Mouse (Mus musculus): ENCODE results near the gene Tgfa.

Gene Tgfa

GRCm38 (mm10) chr6:86188741-86189480 lies 6.1 kb upstream of the Tgfa start:
- no peak for DNase-seq

DNA sequence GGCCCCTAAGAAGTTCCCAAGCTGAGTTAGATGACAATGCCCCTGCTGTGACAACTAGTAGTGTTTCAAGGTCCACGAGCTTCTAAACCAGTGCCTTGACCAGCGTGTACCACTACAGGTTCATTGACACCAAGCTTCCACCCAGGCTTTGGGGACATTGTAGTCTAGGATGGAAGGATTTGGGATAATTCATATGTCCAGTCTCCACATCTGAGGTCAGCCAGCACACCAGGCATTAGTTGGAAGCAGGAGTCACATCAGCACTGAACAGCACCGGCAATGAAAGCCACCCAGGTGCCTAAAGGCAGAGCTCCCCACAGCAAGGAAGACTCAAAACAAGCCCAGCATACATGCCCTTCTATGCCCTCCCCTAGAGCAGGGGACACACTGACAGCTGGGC lies 4.4 kb upstream of the Tgfa start:
- DNase-seq = no peak

DNA sequence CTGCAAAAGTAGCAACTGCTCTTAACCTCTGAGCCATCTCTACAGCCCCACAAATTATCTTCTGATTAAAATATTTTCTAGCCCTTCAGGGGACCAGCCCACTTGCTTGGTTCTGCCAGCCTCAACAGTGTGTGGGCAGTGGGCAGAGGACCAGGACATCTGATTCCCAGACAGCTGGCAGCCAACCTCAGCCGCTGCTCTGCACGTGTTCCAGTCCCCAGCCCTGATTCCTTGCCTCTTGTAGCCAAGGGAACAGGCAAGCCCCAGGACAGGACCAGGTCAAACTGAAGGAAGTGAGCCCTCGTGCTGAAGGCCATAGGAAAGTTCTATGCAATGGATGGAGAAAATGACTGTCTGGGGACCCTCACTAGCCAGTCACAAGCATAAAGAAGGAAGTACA lies 2.0 kb upstream of the Tgfa start:
- DNase-seq = no peak

DNA sequence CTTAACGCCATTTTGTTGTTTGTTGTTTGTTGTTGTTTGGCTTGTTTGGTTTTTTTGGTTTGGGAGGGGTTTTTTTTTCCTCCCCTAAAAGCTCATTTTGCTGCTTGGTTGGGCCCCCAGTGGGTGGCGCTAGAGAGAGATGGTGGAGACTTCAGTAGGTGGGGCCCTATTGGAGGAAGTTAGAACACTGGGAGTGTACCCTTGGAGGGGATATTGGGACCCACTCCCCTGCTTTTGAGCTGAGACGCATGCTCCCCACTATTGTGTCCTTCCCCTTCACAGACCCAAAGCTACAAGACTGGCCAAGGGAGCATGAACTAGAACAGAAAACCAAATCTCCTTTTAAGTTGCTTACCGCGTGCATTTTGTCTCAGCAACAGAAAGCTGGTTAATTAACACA lies 1.1 kb upstream of the Tgfa start:
- peak; percentile 29 to 34 for DNase-seq

DNA sequence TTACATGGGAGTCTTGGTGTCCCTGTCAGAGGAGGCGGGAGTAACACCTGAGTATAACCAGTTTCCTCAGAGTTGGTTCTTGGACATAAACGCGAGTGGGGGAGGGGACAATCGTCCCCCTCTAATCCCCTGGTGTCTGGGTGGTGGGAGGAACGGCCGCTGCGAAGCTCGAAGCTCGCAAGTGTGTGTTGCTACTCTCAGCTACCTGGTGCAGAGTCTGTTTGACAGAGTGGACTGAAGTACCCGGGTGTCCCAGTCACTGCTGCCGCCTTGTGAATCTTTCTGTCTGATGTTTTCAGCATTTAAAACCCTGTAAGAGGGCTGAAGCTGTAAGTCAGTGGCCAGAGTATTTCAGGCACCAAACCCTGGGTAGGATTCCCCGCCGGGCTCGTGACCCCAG lies 1.0 kb downstream of the Tgfa start:
- peak in 1 of 2 experiments; percentile 7 for DNase-seq

GRCm38 (mm10) chr6:86197150-86197862 lies 2.3 kb downstream of the Tgfa start:
- no peak for DNase-seq

DNA sequence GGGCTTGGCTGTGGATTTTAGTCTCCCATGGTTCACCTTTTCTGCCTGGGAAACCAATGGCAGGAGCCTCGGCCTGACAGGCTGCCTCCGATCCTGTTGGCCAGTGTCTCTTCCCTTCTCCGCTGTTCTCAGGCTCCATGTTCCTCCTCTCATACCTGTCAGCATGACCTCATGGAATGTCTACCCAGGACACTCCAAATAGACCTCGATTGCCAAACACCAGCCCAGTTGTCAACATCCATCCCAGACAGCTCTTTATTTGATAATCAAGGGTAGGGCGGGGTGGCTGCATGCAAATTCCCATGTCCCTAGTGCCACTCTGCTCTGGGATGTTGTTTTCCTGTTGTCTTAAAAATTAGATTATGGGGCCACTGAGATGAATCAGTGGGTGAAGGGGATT lies 5.9 kb downstream of the Tgfa start:
- DNase-seq = no peak

GRCm38 (mm10) chr6:86203101-86203500 lies 8.1 kb downstream of the Tgfa start:
- DNase-seq = no peak

GRCm38 (mm10) chr6:86206014-86206413 lies 11.0 kb downstream of the Tgfa start:
- DNase-seq = no peak

- DNase-seq = no peak
Measured at GRCm38 (mm10) chr6:86206985-86207384, 12.0 kb downstream of the Tgfa start.

DNA sequence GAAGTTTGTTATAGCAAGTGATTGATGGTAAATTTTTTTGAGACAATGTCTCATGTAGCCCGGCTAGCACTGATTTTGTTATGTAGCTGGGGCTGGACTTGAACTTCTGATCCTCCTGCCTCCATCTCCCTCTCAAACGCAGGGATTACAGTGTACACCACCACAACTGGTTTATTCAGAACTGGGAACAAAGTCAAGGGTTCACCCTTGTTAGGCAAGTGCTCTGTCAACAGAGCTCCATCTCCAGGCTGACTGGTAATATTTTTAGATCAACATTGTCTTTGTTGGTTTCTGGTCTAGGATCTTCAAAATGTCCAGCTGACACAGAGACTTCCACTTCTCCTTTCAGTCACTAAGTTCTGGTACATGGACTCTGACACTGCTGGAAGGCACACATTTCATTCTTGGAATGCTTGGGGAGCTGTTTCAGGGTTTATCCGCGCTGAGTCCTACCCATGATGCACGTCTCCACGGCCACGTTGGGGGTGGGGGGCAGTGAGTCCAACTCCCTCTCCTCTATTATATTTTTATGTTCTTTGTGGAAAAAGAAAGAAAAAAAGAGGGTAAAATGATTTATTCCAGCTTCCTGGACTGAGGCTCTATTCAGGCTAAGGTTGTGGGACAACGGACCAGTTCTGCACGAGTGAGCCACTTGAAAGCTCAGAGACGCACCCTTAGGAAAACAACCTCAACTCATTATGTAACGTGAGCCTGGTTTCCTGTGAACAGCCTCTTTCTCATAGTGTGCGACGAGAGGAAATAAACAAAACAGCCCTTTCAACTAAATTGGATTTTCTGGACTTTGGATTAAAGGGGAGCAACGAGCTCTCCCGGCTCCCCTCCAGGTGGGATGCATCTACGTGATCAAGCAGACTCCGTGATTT lies 14.4 kb downstream of the Tgfa start:
- DNase-seq = no peak

GRCm38 (mm10) chr6:86210017-86210408 lies 15.0 kb downstream of the Tgfa start:
- no peak for DNase-seq

GRCm38 (mm10) chr6:86210619-86211018 lies 15.6 kb downstream of the Tgfa start:
- DNase-seq = no peak

DNA sequence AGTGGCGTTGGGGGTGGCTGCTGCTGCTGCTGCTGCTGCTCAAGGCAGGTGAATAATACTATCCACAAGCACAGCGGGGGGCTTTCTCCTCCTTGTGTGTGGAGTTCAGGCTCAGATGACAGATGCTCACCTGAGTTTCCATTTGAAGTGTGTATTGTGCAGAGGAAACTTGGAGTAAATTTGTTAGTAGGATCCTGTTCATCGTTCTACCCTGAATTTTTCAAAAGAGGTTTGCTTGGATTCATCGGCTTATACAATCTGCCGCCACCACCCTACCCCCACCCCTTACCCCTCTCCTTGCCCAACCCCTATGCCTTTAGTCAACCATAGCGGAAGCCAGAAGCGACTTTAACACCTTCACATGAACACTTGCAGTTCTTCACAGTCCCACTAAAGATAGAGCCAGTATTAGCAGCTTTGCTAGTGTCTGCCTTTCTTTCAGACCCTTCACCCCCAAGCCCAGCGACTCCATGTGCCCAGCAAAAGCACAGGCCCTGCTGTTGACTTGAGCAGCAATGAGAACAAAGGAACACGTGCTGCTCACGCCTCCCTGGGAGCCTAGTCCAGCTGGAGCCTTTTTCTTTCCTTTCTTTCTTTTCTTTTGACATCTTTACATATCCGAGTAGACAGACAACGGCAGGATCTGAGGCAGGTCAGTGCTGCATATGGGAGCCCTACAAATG lies 16.2 kb downstream of the Tgfa start:
- DNase-seq = no peak

- no peak for DNase-seq
Measured at GRCm38 (mm10) chr6:86212871-86213640, 18.0 kb downstream of the Tgfa start.

GRCm38 (mm10) chr6:86218066-86218465 lies 23.0 kb downstream of the Tgfa start:
- no peak for DNase-seq

- DNase-seq = no peak
Measured at GRCm38 (mm10) chr6:86218739-86219138, 23.7 kb downstream of the Tgfa start.

DNA sequence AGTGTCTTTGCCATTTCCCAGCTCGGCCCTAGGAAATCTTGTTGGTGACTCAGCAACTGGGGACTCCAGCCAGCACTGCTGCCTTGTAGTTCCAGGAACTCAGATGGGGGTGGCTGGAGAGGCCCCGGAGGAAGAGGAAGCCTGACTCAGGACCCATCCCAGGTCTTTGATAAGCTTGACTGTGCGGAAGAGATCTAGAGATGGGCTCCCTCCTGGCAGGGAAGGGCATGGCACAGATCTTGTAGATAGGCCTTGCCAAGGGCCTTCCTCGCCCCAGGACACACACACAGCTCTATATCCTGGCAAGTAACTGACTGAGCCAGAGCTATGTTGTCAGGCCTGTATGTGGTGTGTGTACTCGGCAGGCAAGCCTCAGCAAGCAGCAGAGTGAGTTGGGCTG lies 24.5 kb downstream of the Tgfa start:
- no peak for DNase-seq

GRCm38 (mm10) chr6:86220171-86220570 lies 25.1 kb downstream of the Tgfa start:
- DNase-seq = no peak

GRCm38 (mm10) chr6:86222381-86222780 lies 27.4 kb downstream of the Tgfa start:
- no peak for DNase-seq

GRCm38 (mm10) chr6:86225604-86226003 lies 30.6 kb downstream of the Tgfa start:
- no peak for DNase-seq

DNA sequence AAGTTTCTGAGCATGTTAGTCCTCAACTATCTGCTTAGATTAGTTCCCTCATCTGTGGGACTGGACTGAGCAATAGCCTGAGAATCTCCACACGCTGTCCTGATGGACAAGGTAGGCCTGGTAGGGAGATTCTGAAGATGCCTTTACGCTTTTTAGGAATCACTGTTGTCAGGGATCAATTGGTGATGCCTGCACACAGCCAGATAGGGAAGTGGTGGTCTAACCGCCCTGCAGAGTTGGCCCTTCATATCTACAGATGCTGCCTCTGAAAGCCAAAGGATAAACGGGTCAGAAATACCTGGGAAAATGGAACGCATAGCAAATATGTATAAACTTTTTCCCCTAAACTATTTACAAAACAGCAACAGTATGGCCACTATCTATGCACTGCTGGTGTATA lies 37.3 kb downstream of the Tgfa start:
- DNase-seq = no peak

All from thymus, postnatal 36 days (tissue).